In genomic region chr8:125995101-125995986, GRCm38 (mm10) we compare ENCODE assay signal across 8 mouse cellular contexts. TPM values are rescaled to one million over a fixed set of nuclear protein-coding genes. Genes with fewer than 3 reads are reported as not detected.
A peak's percentile ranks its signal among the peaks of the same experiment; 100 is the strongest.
DNase-seq lines count a peak whose midpoint lies in the region; ATAC-seq and TF ChIP-seq lines count a peak whose summit lies in the region.

Kcnk1 (plus strand) TSS chr8:125995170.

- intact Hi-C loops in left cerebral cortex, postnatal 25 days (cut with DNase I), result loop anchor here (5.0 kb wide), 1 partner anchor 77 kb away; no protein-coding TSS in a partner anchor

- WGBS in forebrain, embryonic 15.5 days, result under 1% methylated on average over 71 of the region's 73 CpGs
- under 1% methylated on average over 73 of the region's 73 CpGs for WGBS in intestine, postnatal 0 days
- under 1% methylated on average over 73 of the region's 73 CpGs for WGBS in midbrain, embryonic 10.5 days
- WGBS in stomach, postnatal 0 days, result under 1% methylated on average over 73 of the region's 73 CpGs

- peaks cover 12% of the 10 kb centered on the region for H3K4me1 ChIP-seq in forebrain, embryonic 15.5 days
- 0 out of 2 replicates have a peak, but pooled peaks cover 9% of the 10 kb centered on the region for H3K4me1 ChIP-seq in intestine, postnatal 0 days (replicated peaks; ENCODE audit: control insufficient read depth, insufficient read depth, low read length)
- peaks cover 27% of the 10 kb centered on the region for H3K4me1 ChIP-seq in midbrain, embryonic 10.5 days
- no peaks in the 10 kb centered on the region for H3K4me1 ChIP-seq in stomach, postnatal 0 days (replicated peaks; ENCODE audit: control insufficient read depth, insufficient read depth)

- H3K36me3 ChIP-seq in forebrain, embryonic 15.5 days, result no peaks in the 10 kb centered on the region
- no peaks in the 10 kb centered on the region for H3K36me3 ChIP-seq in intestine, postnatal 0 days (ENCODE audit: control insufficient read depth, insufficient read depth)
- no peaks in the 10 kb centered on the region for H3K36me3 ChIP-seq in midbrain, embryonic 10.5 days
- no peaks in the 10 kb centered on the region for H3K36me3 ChIP-seq in stomach, postnatal 0 days (ENCODE audit: control insufficient read depth, insufficient read depth, low read length)

- H3K27ac ChIP-seq in forebrain, embryonic 15.5 days (replicated peaks), result peak within 1 kb of the TSS; percentile 55
- peak within 1 kb of the TSS; percentile 68 for H3K27ac ChIP-seq in intestine, postnatal 0 days (ENCODE audit: low read depth, low read length)
- peak within 1 kb of the TSS; percentile 75 for H3K27ac ChIP-seq in midbrain, embryonic 10.5 days (replicated peaks)
- H3K27ac ChIP-seq in stomach, postnatal 0 days (replicated peaks), result peak within 1 kb of the TSS; percentile 77

- H3K27me3 ChIP-seq in forebrain, embryonic 15.5 days, result peaks cover 16% of the 10 kb centered on the region; the same call in 1 of the 2 replicates
- H3K27me3 ChIP-seq in intestine, postnatal 0 days (replicated peaks; ENCODE audit: control insufficient read depth, insufficient read depth, low read length), result no peaks in the 10 kb centered on the region
- H3K27me3 ChIP-seq in midbrain, embryonic 10.5 days (ENCODE audit: low read depth, poor library complexity, severe bottlenecking), result peaks cover 75% of the 10 kb centered on the region
- H3K27me3 ChIP-seq in stomach, postnatal 0 days (ENCODE audit: control insufficient read depth, insufficient read depth, low read length), result no peaks in the 10 kb centered on the region; the same call in 1 of the 2 replicates

- ATAC-seq in forebrain, embryonic 15.5 days (replicated peaks), result peak; percentile 83
- peak; percentile 67 for ATAC-seq in intestine, postnatal 0 days
- ATAC-seq in stomach, postnatal 0 days (ENCODE audit: low FRiP score, low TSS enrichment), result peak; percentile 77

- H3K4me2 ChIP-seq in forebrain, embryonic 15.5 days (replicated peaks), result peak within 1 kb of the TSS; percentile 84
- peak within 1 kb of the TSS; percentile 91 for H3K4me2 ChIP-seq in intestine, postnatal 0 days (replicated peaks; ENCODE audit: low read depth)
- H3K4me2 ChIP-seq in stomach, postnatal 0 days (replicated peaks; ENCODE audit: low read depth), result peak within 1 kb of the TSS; percentile 71

- peak within 1 kb of the TSS; percentile 52 for H3K9ac ChIP-seq in forebrain, embryonic 15.5 days (replicated peaks)
- peak within 1 kb of the TSS; percentile 53 for H3K9ac ChIP-seq in intestine, postnatal 0 days (ENCODE audit: low read depth, low read length)
- H3K9ac ChIP-seq in stomach, postnatal 0 days (ENCODE audit: low read length), result peak within 1 kb of the TSS; percentile 69

- peak; percentile 81 for DNase-seq in Muller cell, postnatal 12 days (ENCODE audit: inconsistent ontology term)
- peak; percentile 85 for DNase-seq in cerebellum, adult 11 months
- DNase-seq in left cerebral cortex, postnatal 25 days (ENCODE audit: low spot score in 2 of 2), result peak; percentile 83 to 88
- DNase-seq in midbrain, embryonic 10.5 days (ENCODE audit: low spot score), result peak; percentile 67
- DNase-seq in stomach, postnatal 0 days (ENCODE audit: low spot score), result peak; percentile 93
- DNase-seq in spleen, postnatal 14 days (ENCODE audit: low spot score in 2 of 2), result no peak

- H3K4me3 ChIP-seq in forebrain, embryonic 15.5 days, result peak within 1 kb of the TSS; percentile 64
- H3K4me3 ChIP-seq in intestine, postnatal 0 days (ENCODE audit: low read depth, low read length), result peak within 1 kb of the TSS; percentile 56
- H3K4me3 ChIP-seq in midbrain, embryonic 10.5 days, result peak within 1 kb of the TSS; percentile 69
- peak within 1 kb of the TSS; percentile 54 for H3K4me3 ChIP-seq in stomach, postnatal 0 days (ENCODE audit: low read depth, low read length)

- H3K9me3 ChIP-seq in forebrain, embryonic 15.5 days, result no peaks in the 10 kb centered on the region
- H3K9me3 ChIP-seq in intestine, postnatal 0 days (ENCODE audit: control insufficient read depth), result no peaks in the 10 kb centered on the region
- H3K9me3 ChIP-seq in midbrain, embryonic 10.5 days (replicated peaks), result no peaks in the 10 kb centered on the region
- no peaks in the 10 kb centered on the region for H3K9me3 ChIP-seq in stomach, postnatal 0 days (ENCODE audit: control insufficient read depth, low read length)

- no peak for TF ChIP-seq EP300 in stomach, postnatal 0 days (optimal IDR thresholded peaks at IDR 0.05)

- TF ChIP-seq CTCF in intestine, postnatal 0 days (IDR thresholded peaks at IDR 0.05; ENCODE audit: low read depth), result peak; percentile 29; the same call in 1 of the 2 replicates
- TF ChIP-seq CTCF in stomach, postnatal 0 days (IDR thresholded peaks at IDR 0.05; ENCODE audit: low read depth), result peak; percentile 13; the same call in 1 of the 2 replicates

RNA-seq across cellular contexts. Expression of gene Kcnk1, which starts in this region (rescaled TPM):
- 12.0 and 14.4 TPM in 2 replicates for polyA plus RNA-seq in forebrain, embryonic 15.5 days (2015; fragmentation: Nextera tagmentation; extraction: Ambion mirVana)
- 28.7 and 36.7 TPM in 2 replicates for polyA plus RNA-seq in intestine, postnatal 0 days (2015; fragmentation: Nextera tagmentation; extraction: Ambion mirVana)
- 100 to 1,000 TPM; 102 TPM for total RNA-seq in left cerebral cortex, postnatal 25 days (2021)
- polyA plus RNA-seq in midbrain, embryonic 10.5 days (2016; fragmentation: Nextera tagmentation; extraction: Ambion mirVana), result 3.8 and 5.2 TPM in 2 replicates
- 63.1 and 65.6 TPM in 2 replicates for polyA plus RNA-seq in stomach, postnatal 0 days (2015; fragmentation: Nextera tagmentation; extraction: Ambion mirVana)

Comparison
In these comparisons a context has a peak if more than half of its experiments do, and no peak if none do; other contexts are left out.
1. DNase-seq: peak in Muller cell, postnatal 12 days (single experiment), cerebellum, adult 11 months (single experiment), left cerebral cortex, postnatal 25 days (2 of 2), midbrain, embryonic 10.5 days (single experiment) and stomach, postnatal 0 days (single experiment); none in spleen, postnatal 14 days (0 of 2).
2. Peak in every context shown above with its lines, with median percentiles within 50 percentile points of each other: ATAC-seq, H3K27ac ChIP-seq, H3K4me2 ChIP-seq, H3K4me3 ChIP-seq and H3K9ac ChIP-seq.